Mouse (Mus musculus): ENCODE measurements around the gene Picalm. TPM values are rescaled to one million over a fixed set of nuclear protein-coding genes. Genes with fewer than 3 reads are reported as not detected.

Picalm gene
- 319 TPM for polyA plus RNA-seq (2015; fragmentation: Illumina TruSeq; extraction: RNeasy Lipid Tissue Mini Kit (QIAGEN cat#74804); ENCODE audit: insufficient read depth, low replicate concordance)

GRCm38 (mm10) chr7:90129732-90130392 lies at the start of gene Picalm:
Gene Picalm, plus strand, starts transcription at chr7:90130213.

Other genes starting within 250 kb of the Picalm start
- 0.57 TPM for gene Ccdc81, start 226.6 kb upstream of the Picalm start, polyA plus RNA-seq (2015; fragmentation: Illumina TruSeq; extraction: RNeasy Lipid Tissue Mini Kit (QIAGEN cat#74804); ENCODE audit: insufficient read depth, low replicate concordance)
- gene Hikeshi, start 189.0 kb upstream of the Picalm start, polyA plus RNA-seq (2015; fragmentation: Illumina TruSeq; extraction: RNeasy Lipid Tissue Mini Kit (QIAGEN cat#74804); ENCODE audit: insufficient read depth, low replicate concordance): 70.1 TPM
- gene Eed, start 149.2 kb upstream of the Picalm start, polyA plus RNA-seq (2015; fragmentation: Illumina TruSeq; extraction: RNeasy Lipid Tissue Mini Kit (QIAGEN cat#74804); ENCODE audit: insufficient read depth, low replicate concordance): 132 TPM
- not detected for gene Ccdc83, start 135.6 kb downstream of the Picalm start, polyA plus RNA-seq (2015; fragmentation: Illumina TruSeq; extraction: RNeasy Lipid Tissue Mini Kit (QIAGEN cat#74804); ENCODE audit: insufficient read depth, low replicate concordance)
- gene Sytl2, start 172.0 kb downstream of the Picalm start, polyA plus RNA-seq (2015; fragmentation: Illumina TruSeq; extraction: RNeasy Lipid Tissue Mini Kit (QIAGEN cat#74804); ENCODE audit: insufficient read depth, low replicate concordance): 10.6 TPM

Measured in spleen, adult 10 weeks (tissue).